Mouse (Mus musculus): ENCODE data around the gene Hadhb. TPM values are rescaled to one million over a fixed set of nuclear protein-coding genes. Genes with fewer than 3 reads are reported as not detected.

The Hadhb gene
- polyA plus RNA-seq, 1 experiment from 2014 or later: 53.6 TPM

- no peak for ATAC-seq
- 37% methylated on average over 16 of the region's 16 CpGs for WGBS
- Histone ChIP-seq H3K4me1 (ENCODE audit: control insufficient read depth, insufficient read depth, low read length) (peaks cover 25% of the 10 kb centered on the region), H3K9ac (ENCODE audit: low read depth, low read length) (peak overlapping the region; percentile 68), H3K27me3 (ENCODE audit: control insufficient read depth, insufficient read depth, low read depth, low read length) (no peaks in the 10 kb centered on the region), H3K27ac (ENCODE audit: low read length) (peak overlapping the region; percentile 91), H3K4me2 (ENCODE audit: low read length) (peak overlapping the region; percentile 79), H3K4me3 (ENCODE audit: low read depth, low read length) (peak overlapping the region; percentile 69), H3K36me3 (ENCODE audit: control insufficient read depth, insufficient read depth, low read length) (no peaks in the 10 kb centered on the region), H3K9me3 (replicated peaks; ENCODE audit: control insufficient read depth, low read length, poor library complexity, severe bottlenecking) (no peaks in the 10 kb centered on the region)
These were observed 76.8 kb downstream of the Hadhb start for GRCm38 (mm10) chr5:30231891-30232270.

GRCm38 (mm10) chr5:30232271-30232971 lies 77.4 kb downstream of the Hadhb start, which contains the start of gene Selenoi:
Gene Selenoi, plus strand, starts transcription at chr5:30232581.
- Histone ChIP-seq H3K9me3 (replicated peaks; ENCODE audit: control insufficient read depth, low read length, poor library complexity, severe bottlenecking) (no peaks in the 10 kb centered on the region), H3K27me3 (ENCODE audit: control insufficient read depth, insufficient read depth, low read depth, low read length) (no peaks in the 10 kb centered on the region), H3K27ac (ENCODE audit: low read length) (peak within 1 kb of the TSS; percentile 91), H3K4me3 (ENCODE audit: low read depth, low read length) (peak within 1 kb of the TSS; percentile 69), H3K4me1 (ENCODE audit: control insufficient read depth, insufficient read depth, low read length) (peaks cover 25% of the 10 kb centered on the region), H3K4me2 (ENCODE audit: low read length) (peak within 1 kb of the TSS; percentile 79), H3K36me3 (ENCODE audit: control insufficient read depth, insufficient read depth, low read length) (no peaks in the 10 kb centered on the region), H3K9ac (ENCODE audit: low read depth, low read length) (peak within 1 kb of the TSS; percentile 91)
- WGBS: 1% methylated on average over 71 of the region's 71 CpGs
- peak; percentile 100 for ATAC-seq

DNA sequence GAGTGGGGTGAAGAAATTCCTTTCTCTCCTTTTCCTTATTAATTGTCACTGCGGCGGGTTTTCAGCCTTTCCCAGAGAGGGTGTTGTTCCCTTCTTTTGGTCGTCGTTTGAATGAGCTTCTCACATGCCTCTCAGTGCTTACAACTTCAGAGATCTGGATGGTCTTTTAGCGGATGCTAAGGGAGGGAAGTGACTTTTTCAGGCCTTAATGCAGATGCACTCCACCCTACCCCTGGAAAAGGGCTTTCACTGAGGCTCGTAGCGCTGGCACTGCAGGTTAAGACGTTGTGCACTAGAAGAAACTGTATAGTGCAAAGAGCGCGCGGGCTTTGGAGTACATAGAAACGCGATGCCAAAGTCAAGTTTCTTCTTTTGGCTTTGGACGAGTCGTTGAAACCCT lies 78.0 kb downstream of the Hadhb start:
- H3K4me1 ChIP-seq (ENCODE audit: control insufficient read depth, insufficient read depth, low read length): peaks cover 25% of the 10 kb centered on the region
- H3K4me3 ChIP-seq (ENCODE audit: low read depth, low read length): peak overlapping the region; percentile 69
- WGBS: under 1% methylated on average over 15 of the region's 15 CpGs
- ATAC-seq: peak; percentile 13; the same call in 1 of the 2 replicates
- no peaks in the 10 kb centered on the region for H3K27me3 ChIP-seq (ENCODE audit: control insufficient read depth, insufficient read depth, low read depth, low read length)
- H3K9me3 ChIP-seq (replicated peaks; ENCODE audit: control insufficient read depth, low read length, poor library complexity, severe bottlenecking): no peaks in the 10 kb centered on the region
- H3K9ac ChIP-seq (ENCODE audit: low read depth, low read length): peak overlapping the region; percentile 91
- H3K36me3 ChIP-seq (ENCODE audit: control insufficient read depth, insufficient read depth, low read length): no peaks in the 10 kb centered on the region
- H3K27ac ChIP-seq (ENCODE audit: low read length): peak overlapping the region; percentile 91
- peak overlapping the region; percentile 64 for H3K4me2 ChIP-seq (ENCODE audit: low read length)

GRCm38 (mm10) chr5:30233979-30234378 lies 78.9 kb downstream of the Hadhb start:
- H3K36me3 ChIP-seq (ENCODE audit: control insufficient read depth, insufficient read depth, low read length): no peaks in the 10 kb centered on the region
- H3K4me1 ChIP-seq (ENCODE audit: control insufficient read depth, insufficient read depth, low read length): peaks cover 25% of the 10 kb centered on the region
- H3K4me3 ChIP-seq (ENCODE audit: low read depth, low read length): peak overlapping the region; percentile 69
- H3K27ac ChIP-seq (ENCODE audit: low read length): no peak overlapping the region
- H3K9ac ChIP-seq (ENCODE audit: low read depth, low read length): 0 out of 2 replicates have a peak overlapping the region, but pooled peaks have one; percentile 38
- no peak for ATAC-seq
- 73% methylated on average over 8 of the region's 8 CpGs for WGBS
- peak overlapping the region; percentile 64 for H3K4me2 ChIP-seq (ENCODE audit: low read length)
- H3K9me3 ChIP-seq (replicated peaks; ENCODE audit: control insufficient read depth, low read length, poor library complexity, severe bottlenecking): no peaks in the 10 kb centered on the region
- no peaks in the 10 kb centered on the region for H3K27me3 ChIP-seq (ENCODE audit: control insufficient read depth, insufficient read depth, low read depth, low read length)

MicroRNAs within 50 kb of the gene (microRNA counts, 519-probe panel; counts per million panel counts)
- microRNA mmu-miR-1960: 1,550 counts per million, percentile 29 among the panel's probes with 10 or more counts

Small RNAs within 50 kb of the gene (microRNA-seq; reads per million reads assigned to microRNA genes)
- 1.4 reads per million for gene Mir1960

Other genes with a start within 250 kb of the Hadhb start
- gene Il6, start 142.1 kb upstream of the Hadhb start, polyA plus RNA-seq (2015; fragmentation: Nextera tagmentation; extraction: Ambion mirVana): not detected in 2 replicates
- 33.3 and 38.7 TPM in 2 replicates for gene Tyms, start 81.6 kb upstream of the Hadhb start, polyA plus RNA-seq (2015; fragmentation: Nextera tagmentation; extraction: Ambion mirVana)
- 6.9 and 8.1 TPM in 2 replicates for gene Garem2, start 50.1 kb upstream of the Hadhb start, polyA plus RNA-seq (2015; fragmentation: Nextera tagmentation; extraction: Ambion mirVana)
- 2.6 and 3.7 TPM in 2 replicates for gene 3110082J24Rik, start 49.2 kb upstream of the Hadhb start, polyA plus RNA-seq (2015; fragmentation: Nextera tagmentation; extraction: Ambion mirVana)
- 61.6 and 62.3 TPM in 2 replicates for gene Hadha, start 86 bp upstream of the Hadhb start, polyA plus RNA-seq (2015; fragmentation: Nextera tagmentation; extraction: Ambion mirVana)
- not detected in 2 replicates for gene Adgrf3, start 50.5 kb downstream of the Hadhb start, polyA plus RNA-seq (2015; fragmentation: Nextera tagmentation; extraction: Ambion mirVana)
- gene Selenoi, start 77.3 kb downstream of the Hadhb start, polyA plus RNA-seq (2015; fragmentation: Nextera tagmentation; extraction: Ambion mirVana): 32.5 and 34.7 TPM in 2 replicates
- 9.5 and 10.2 TPM in 2 replicates for gene Drc1, start 126.1 kb downstream of the Hadhb start, polyA plus RNA-seq (2015; fragmentation: Nextera tagmentation; extraction: Ambion mirVana)

Data from midbrain, embryonic 16.5 days (tissue).